Mouse (Mus musculus): ENCODE measurements around the gene Ostf1.

DNA sequence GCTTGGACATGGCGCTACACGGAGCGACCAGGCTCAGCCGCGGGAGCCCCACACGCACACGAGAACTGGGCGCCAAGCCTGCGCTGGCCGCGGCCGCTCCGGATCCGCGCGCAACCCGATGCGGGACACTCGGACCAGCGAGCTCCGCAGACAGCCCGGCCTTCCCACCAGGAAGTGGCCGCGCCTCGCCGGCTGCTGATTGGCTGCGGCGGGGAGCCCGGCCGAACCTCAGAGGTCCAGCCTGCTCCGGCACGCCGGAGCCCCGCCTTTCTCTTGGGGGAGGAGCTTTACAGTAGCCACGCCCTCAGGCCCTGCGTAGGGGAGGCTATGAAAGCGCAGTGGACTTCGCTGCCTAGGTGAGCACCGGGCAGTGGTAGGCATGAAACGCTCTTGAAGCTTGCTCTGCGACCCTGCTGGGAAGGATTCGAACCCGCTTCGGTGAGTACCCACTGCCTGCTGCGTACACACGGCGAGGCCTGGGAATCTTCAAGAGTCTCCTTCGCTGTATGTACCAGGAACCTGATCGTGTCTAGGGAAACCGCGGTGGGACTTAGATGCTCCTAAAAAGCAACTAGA, at the start of gene Ostf1, which contains the start of gene Nmrk1:
- TF ChIP-seq CTCF (IDR thresholded peaks at IDR 0.05; ENCODE audit: low read depth, low read length), result no peak
- TF ChIP-seq POLR2AphosphoS5 (IDR thresholded peaks at IDR 0.05; ENCODE audit: insufficient replicate concordance, low read depth, low read length), result no peak
